Comparison of ENCODE assay signal across 13 mouse cellular contexts in the genomic region with DNA sequence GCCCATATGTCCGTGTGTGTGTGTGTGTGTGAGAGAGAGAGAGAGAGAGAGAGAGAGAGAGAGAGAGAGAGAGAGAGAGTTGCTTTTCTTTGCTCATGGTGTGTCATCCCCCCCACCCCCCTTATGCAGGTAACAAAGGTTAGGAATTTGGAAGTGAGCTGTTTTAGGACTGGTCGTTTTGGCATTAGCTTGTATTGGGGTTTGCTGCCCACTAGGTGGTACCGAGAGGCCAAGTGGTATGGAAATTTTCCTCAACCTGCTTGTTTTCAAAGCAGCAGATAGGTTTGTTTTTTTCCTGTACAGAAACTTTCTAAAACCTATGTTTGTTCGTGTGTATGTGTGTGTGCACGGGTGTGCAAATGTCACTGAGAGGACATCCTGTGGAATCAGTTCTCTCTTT. TPM values are rescaled to one million over a fixed set of nuclear protein-coding genes. Genes with fewer than 3 reads are reported as not detected.
DNase-seq lines count a peak whose midpoint lies in the region; ATAC-seq and TF ChIP-seq lines count a peak whose summit lies in the region.
"Had no signal": no experiment of that assay in that cellular context is flagged by ENCODE, and none has a peak within 500 bp of the region (broad histone marks: within the 10 kb centered on the region; RNA-seq: fewer than 3 reads in every experiment).

No protein-coding gene starts in this region.

- no peak overlapping the region for H3K4me2 ChIP-seq in hindbrain, postnatal 0 days (ENCODE audit: low read depth, low read length)
- no peak overlapping the region for H3K4me2 ChIP-seq in hindbrain, embryonic 12.5 days (replicated peaks)
- H3K4me2 ChIP-seq: embryonic facial prominence, embryonic 13.5 days had no signal

- no peak overlapping the region for H3K27ac ChIP-seq in hindbrain, postnatal 0 days
- no peak overlapping the region for H3K27ac ChIP-seq in hindbrain, embryonic 12.5 days
- H3K27ac ChIP-seq: embryonic facial prominence, embryonic 13.5 days had no signal

- ATAC-seq in hindbrain, postnatal 0 days: no peak
- ATAC-seq in hindbrain, embryonic 12.5 days (ENCODE audit: low FRiP score): no peak

- no peak overlapping the region for H3K4me3 ChIP-seq in hindbrain, postnatal 0 days (ENCODE audit: low read length)
- no peak overlapping the region for H3K4me3 ChIP-seq in hindbrain, embryonic 12.5 days
- H3K4me3 ChIP-seq: embryonic facial prominence, embryonic 13.5 days; myocyte had no signal

- H3K4me1 ChIP-seq in hindbrain, postnatal 0 days (ENCODE audit: insufficient read depth, low read length): no peaks in the 10 kb centered on the region; the same call in 1 of the 2 replicates
- H3K4me1 ChIP-seq in hindbrain, embryonic 12.5 days: no peaks in the 10 kb centered on the region

- no peak overlapping the region for H3K9ac ChIP-seq in hindbrain, postnatal 0 days (replicated peaks; ENCODE audit: low read length)
- H3K9ac ChIP-seq in hindbrain, embryonic 12.5 days: no peak overlapping the region
- H3K9ac ChIP-seq: embryonic facial prominence, embryonic 13.5 days had no signal

- 25% methylated on average over 5 of the region's 5 CpGs for WGBS in hindbrain, postnatal 0 days
- 35% methylated on average over 5 of the region's 5 CpGs for whole genome bisulfite sequencing in hindbrain, embryonic 12.5 days

- peak; percentile 63 for TF ChIP-seq CTCF in hindbrain, postnatal 0 days (IDR thresholded peaks at IDR 0.05; ENCODE audit: low read depth)

- no peaks in the 10 kb centered on the region for H3K9me3 ChIP-seq in hindbrain, postnatal 0 days (ENCODE audit: low read length)
- no peaks in the 10 kb centered on the region for H3K9me3 ChIP-seq in hindbrain, embryonic 12.5 days (replicated peaks)
- H3K9me3 ChIP-seq: embryonic facial prominence, embryonic 13.5 days had no signal

- no peaks in the 10 kb centered on the region for H3K27me3 ChIP-seq in hindbrain, postnatal 0 days (ENCODE audit: insufficient read depth, low read length)
- no peaks in the 10 kb centered on the region for H3K27me3 ChIP-seq in hindbrain, embryonic 12.5 days
- H3K27me3 ChIP-seq: embryonic facial prominence, embryonic 13.5 days had no signal

- intact Hi-C loops in heart, postnatal 10 days (cut with DNase I): no loop called here

- no peaks in the 10 kb centered on the region for H3K36me3 ChIP-seq in hindbrain, postnatal 0 days (ENCODE audit: insufficient read depth, low read length)
- H3K36me3 ChIP-seq in hindbrain, embryonic 12.5 days: no peaks in the 10 kb centered on the region
- H3K36me3 ChIP-seq: embryonic facial prominence, embryonic 13.5 days had no signal

- peak; percentile 45 for DNase-seq in hindbrain, postnatal 0 days (ENCODE audit: low spot score)
- DNase-seq in thymus, postnatal 0 days (ENCODE audit: low spot score): peak; percentile 8
- DNase-seq in thymus, postnatal 36 days: no peak
- peak; percentile 29 for DNase-seq in embryo, embryonic 11 days
- DNase-seq in frontal cortex, postnatal 36 days (ENCODE audit: low spot score in 2 of 2): no peak
- no peak for DNase-seq in cerebellum, postnatal 25 days
- DNase-seq in heart, postnatal 10 days: no peak
- DNase-seq: lung, postnatal 14 days; right cerebral cortex, postnatal 14 days; thymus, adult 2 months had no signal

RNA-seq across cellular contexts. Expression of gene Mmp19, which starts 17.0 kb away (rescaled TPM):
- total RNA-seq in hindbrain, postnatal 0 days (2014; rRNA removed): 0.52 and 2.8 TPM in 2 replicates
- 0.59 and 0.61 TPM in 2 replicates for polyA plus RNA-seq in hindbrain, postnatal 0 days (2015; fragmentation: Nextera tagmentation; extraction: Ambion mirVana)
- polyA plus RNA-seq in hindbrain, embryonic 12.5 days (2016; fragmentation: Nextera tagmentation; extraction: Ambion mirVana): 0.27 and 0.63 TPM in 2 replicates
- polyA plus RNA-seq in thymus, postnatal 0 days (2015; fragmentation: Nextera tagmentation; extraction: Ambion mirVana): 0.48 and 0.67 TPM in 2 replicates
- 1 to 10 TPM; 3.4 to 5.4 TPM for total RNA-seq in heart, postnatal 10 days (2021)

RNA-seq across cellular contexts. Expression of gene Pym1, which starts 26.0 kb away (rescaled TPM):
- 45.6 and 47.4 TPM in 2 replicates for total RNA-seq in hindbrain, postnatal 0 days (2014; rRNA removed)
- polyA plus RNA-seq in hindbrain, postnatal 0 days (2015; fragmentation: Nextera tagmentation; extraction: Ambion mirVana): 51.0 and 51.5 TPM in 2 replicates
- 46.3 and 48.5 TPM in 2 replicates for polyA plus RNA-seq in hindbrain, embryonic 12.5 days (2016; fragmentation: Nextera tagmentation; extraction: Ambion mirVana)
- polyA plus RNA-seq in thymus, postnatal 0 days (2015; fragmentation: Nextera tagmentation; extraction: Ambion mirVana): 74.7 and 79.2 TPM in 2 replicates
- 10 to 100 TPM; 14.5 to 18.4 TPM for total RNA-seq in heart, postnatal 10 days (2021)

RNA-seq across cellular contexts. Expression of gene Dgka, which starts 29.0 kb away (rescaled TPM):
- 6.2 and 6.6 TPM in 2 replicates for total RNA-seq in hindbrain, postnatal 0 days (2014; rRNA removed)
- 6.2 and 6.7 TPM in 2 replicates for polyA plus RNA-seq in hindbrain, postnatal 0 days (2015; fragmentation: Nextera tagmentation; extraction: Ambion mirVana)
- polyA plus RNA-seq in hindbrain, embryonic 12.5 days (2016; fragmentation: Nextera tagmentation; extraction: Ambion mirVana): 6.9 and 7.3 TPM in 2 replicates
- polyA plus RNA-seq in thymus, postnatal 0 days (2015; fragmentation: Nextera tagmentation; extraction: Ambion mirVana): 135 and 136 TPM in 2 replicates
- 10 to 100 TPM; 10.3 to 11.9 TPM for total RNA-seq in heart, postnatal 10 days (2021)

RNA-seq across cellular contexts. Expression of gene Dnajc14, which starts 30.2 kb away (rescaled TPM):
- total RNA-seq in hindbrain, postnatal 0 days (2014; rRNA removed): 28.6 and 30.9 TPM in 2 replicates
- 32.7 and 37.0 TPM in 2 replicates for polyA plus RNA-seq in hindbrain, postnatal 0 days (2015; fragmentation: Nextera tagmentation; extraction: Ambion mirVana)
- polyA plus RNA-seq in hindbrain, embryonic 12.5 days (2016; fragmentation: Nextera tagmentation; extraction: Ambion mirVana): 61.1 and 64.1 TPM in 2 replicates
- 32.5 and 32.8 TPM in 2 replicates for polyA plus RNA-seq in thymus, postnatal 0 days (2015; fragmentation: Nextera tagmentation; extraction: Ambion mirVana)
- 10 to 100 TPM; 49.1 to 52.0 TPM for total RNA-seq in heart, postnatal 10 days (2021)

RNA-seq across cellular contexts. Expression of gene Tmem198b, which starts 30.5 kb away (rescaled TPM):
- 26.5 and 27.3 TPM in 2 replicates for total RNA-seq in hindbrain, postnatal 0 days (2014; rRNA removed)
- polyA plus RNA-seq in hindbrain, postnatal 0 days (2015; fragmentation: Nextera tagmentation; extraction: Ambion mirVana): 18.8 and 18.9 TPM in 2 replicates
- polyA plus RNA-seq in hindbrain, embryonic 12.5 days (2016; fragmentation: Nextera tagmentation; extraction: Ambion mirVana): 20.5 and 21.4 TPM in 2 replicates
- 6.0 and 6.6 TPM in 2 replicates for polyA plus RNA-seq in thymus, postnatal 0 days (2015; fragmentation: Nextera tagmentation; extraction: Ambion mirVana)
- 10 to 100 TPM; 12.7 to 13.3 TPM for total RNA-seq in heart, postnatal 10 days (2021)

Comparison
In these comparisons a context has a peak if more than half of its experiments do, and no peak if none do; other contexts are left out.
1. DNase-seq: peak in hindbrain, postnatal 0 days (single experiment), thymus, postnatal 0 days (single experiment) and embryo, embryonic 11 days (single experiment); none in thymus, postnatal 36 days (0 of 2), frontal cortex, postnatal 36 days (0 of 2), cerebellum, postnatal 25 days (0 of 2) and heart, postnatal 10 days (0 of 2).
2. RNA of gene Dgka, which starts 29.0 kb away (polyA plus RNA-seq): 135 to 136 TPM in thymus, postnatal 0 days; 6.9 to 7.3 TPM in hindbrain, embryonic 12.5 days and 6.2 to 6.7 TPM in hindbrain, postnatal 0 days; every median in the first group is over 10 times any median in the second.